Mouse (Mus musculus) lung, embryonic 14.5 days (tissue): ENCODE data around the gene Dcakd. TPM values are rescaled to one million over a fixed set of nuclear protein-coding genes. Genes with fewer than 3 reads are reported as not detected.

ENCODE experiments used
- ATAC-seq: fragments of 200-750 bp; cut with Nextera tagmentation; 2 replicates; pipeline ENCODE4 v1.8.0; 2017; ENCODE audit warnings: mild to moderate bottlenecking, moderate TSS enrichment, moderate library complexity; ENCODE audit not compliant: insufficient read depth
- DNase-seq: peaks from one replicate; pipeline ENCODE4 v3.0.0-alpha.2; 2015
- H3K27ac ChIP-seq: fragments of 300-500 bp; sonication (generic); 2 replicates; pipeline ENCODE4 v1.5.1; 2014; ENCODE audit warnings: low read depth, mild to moderate bottlenecking, moderate library complexity
- H3K27me3 ChIP-seq: fragments of 300-500 bp; sonication (generic); 2 replicates; pipeline ENCODE4 v1.6.1; 2014; ENCODE audit warnings: low read length, control low read depth; ENCODE audit not compliant: insufficient read depth
- H3K36me3 ChIP-seq: fragments of 300-500 bp; sonication (generic); 2 replicates; pipeline ENCODE4 v1.6.1; 2014; ENCODE audit warnings: control low read depth; ENCODE audit not compliant: insufficient read depth
- H3K4me1 ChIP-seq: fragments of 300-500 bp; sonication (generic); 2 replicates; pipeline ENCODE4 v1.6.1; 2014; ENCODE audit warnings: antibody characterized with exemption, control low read depth; ENCODE audit not compliant: insufficient read depth
- H3K4me2 ChIP-seq: fragments of 300-500 bp; sonication (generic); 2 replicates; pipeline ENCODE4 v1.6.1; 2014; ENCODE audit warnings: mild to moderate bottlenecking
- H3K4me3 ChIP-seq: fragments of 300-500 bp; sonication (generic); 2 replicates; pipeline ENCODE4 v1.5.1; 2014; ENCODE audit warnings: low read depth, low read length
- H3K9ac ChIP-seq: fragments of 300-500 bp; sonication (generic); 2 replicates; pipeline ENCODE4 v1.6.1; 2014
- H3K9me3 ChIP-seq: fragments of 300-500 bp; sonication (generic); 2 replicates; pipeline ENCODE4 v1.6.1; 2016; ENCODE audit warnings: low read depth, low read length, control low read depth
- CTCF ChIP-seq: IDR thresholded peaks from 2 replicates; pipeline ENCODE4 v1.5.1; 2016; ENCODE audit warnings: antibody characterized with exemption, low read depth
- WGBS: fragments of 180-500 bp; shearing (Covaris S2); extraction: QIAGEN DNeasy Blood & Tissue Kit; methylation state at CpG from one replicate; pipeline ENCODE4 v1.1.7; 2014; 5-methylcytosine and 5-hydroxymethylcytosine counted together
- polyA plus RNA-seq: library from polyadenylated mRNA; unstranded; fragments of >200 nt; fragmentation: Nextera tagmentation; extraction: Ambion mirVana; gene quantifications from 2 replicates; pipeline ENCODE4 v1.2.1, GENCODE M21; 2014

Gene Dcakd
- polyA plus RNA-seq, 1 experiment from 2014 or later, result 225 TPM

DNA sequence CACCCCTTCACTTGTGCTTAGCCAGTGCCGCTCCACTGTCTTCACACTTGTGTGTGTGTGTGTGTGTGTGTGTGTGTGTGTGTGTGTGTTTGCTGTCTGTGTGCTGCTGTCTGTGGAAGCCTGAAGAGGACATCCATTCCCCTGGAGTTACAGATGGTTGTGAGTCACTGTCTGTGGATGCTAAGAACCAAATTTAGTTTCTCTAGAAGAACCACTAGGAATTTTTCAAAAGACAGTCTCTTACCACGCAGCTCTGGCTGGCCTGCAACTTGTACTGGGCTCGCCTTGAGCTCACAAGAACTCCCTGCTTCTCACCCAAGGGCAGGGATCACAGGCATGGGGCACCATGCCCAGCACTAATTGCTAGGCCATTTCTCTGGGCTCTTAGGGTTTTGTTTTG is 4.9 kb upstream of the Dcakd start:
- H3K27me3 ChIP-seq, result no peaks in the 10 kb centered on the region

GRCm38 (mm10) chr11:103027570-103028175 is 460 bp downstream of the Dcakd start:
- H3K27ac ChIP-seq, result peak overlapping the region; percentile 74
- no peaks in the 10 kb centered on the region for H3K9me3 ChIP-seq
- H3K4me3 ChIP-seq, result peak overlapping the region; percentile 69
- peak overlapping the region; percentile 52 for H3K4me2 ChIP-seq
- TF ChIP-seq CTCF, result no peak; the same call in 1 of the 2 replicates
- peak overlapping the region; percentile 65 for H3K9ac ChIP-seq
- DNase-seq, result no peak
- peaks cover 5% of the 10 kb centered on the region; the same call in 1 of the 2 replicates for H3K4me1 ChIP-seq
- 13% methylated on average over 8 of the region's 8 CpGs for WGBS
- H3K36me3 ChIP-seq, result peaks cover 11% of the 10 kb centered on the region; the same call in 1 of the 2 replicates
- peak; percentile 42; the same call in 1 of the 2 replicates for ATAC-seq
- H3K27me3 ChIP-seq, result no peaks in the 10 kb centered on the region

More for the DNA sequence above, 4.9 kb upstream of the Dcakd start:
- WGBS, result 88% methylated on average over 3 of the region's 3 CpGs
- no peak overlapping the region for H3K4me2 ChIP-seq
- ATAC-seq (no peak), DNase-seq (no peak)
- H3K9ac ChIP-seq, result no peak overlapping the region
- H3K9me3 ChIP-seq, result no peaks in the 10 kb centered on the region
- H3K4me3 ChIP-seq, result no peak overlapping the region
- H3K4me1 ChIP-seq, result no peaks in the 10 kb centered on the region
- no peak overlapping the region for H3K27ac ChIP-seq
- peaks cover 23% of the 10 kb centered on the region for H3K36me3 ChIP-seq
- no peak for TF ChIP-seq CTCF

- 91% methylated on average over 3 of the region's 3 CpGs for WGBS
- Histone ChIP-seq H3K4me2 (peak overlapping the region; percentile 52), H3K9me3 (no peaks in the 10 kb centered on the region), H3K4me3 (peak overlapping the region; percentile 69; the same call in 1 of the 2 replicates), H3K27ac (no peak overlapping the region), H3K4me1 (peaks cover 5% of the 10 kb centered on the region; the same call in 1 of the 2 replicates), H3K9ac (0 out of 2 replicates have a peak overlapping the region, but pooled peaks have one; percentile 14), H3K27me3 (no peaks in the 10 kb centered on the region), H3K36me3 (peaks cover 11% of the 10 kb centered on the region; the same call in 1 of the 2 replicates)
- no peak for TF ChIP-seq CTCF
- ATAC-seq, result no peak
- DNase-seq, result no peak
These were observed 1.2 kb downstream of the Dcakd start for GRCm38 (mm10) chr11:103026901-103027300.

DNA sequence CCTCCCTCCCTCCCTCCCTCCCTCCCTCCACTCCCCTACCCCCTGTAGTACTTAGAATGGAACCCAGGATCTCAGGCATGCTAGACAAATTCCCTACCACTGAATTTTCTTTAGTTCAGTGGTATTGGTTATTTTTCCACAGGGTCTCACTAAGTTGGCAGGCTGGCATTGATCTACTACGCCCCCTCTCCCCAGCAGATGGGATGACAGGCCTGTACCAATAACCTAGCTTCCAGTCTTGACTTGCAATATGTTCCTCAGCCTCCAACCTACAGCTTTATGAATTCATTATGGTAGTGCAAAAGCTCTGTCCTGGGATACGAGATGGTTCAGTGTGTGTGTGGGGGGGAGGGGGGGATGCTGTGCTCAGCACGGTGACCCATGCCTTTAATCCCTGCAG is 4.2 kb downstream of the Dcakd start:
- H3K9me3 ChIP-seq, result no peaks in the 10 kb centered on the region
- DNase-seq (no peak), ATAC-seq (no peak)
- 0 out of 2 replicates have a peak, but pooled peaks have one; percentile 5 for TF ChIP-seq CTCF
- H3K36me3 ChIP-seq, result peaks cover 8% of the 10 kb centered on the region; the same call in 1 of the 2 replicates
- no peaks in the 10 kb centered on the region for H3K27me3 ChIP-seq
- H3K4me1 ChIP-seq, result peaks cover 5% of the 10 kb centered on the region; the same call in 1 of the 2 replicates
- H3K4me2 ChIP-seq, result no peak overlapping the region
- WGBS, result 93% methylated on average over 3 of the region's 3 CpGs
- H3K4me3 ChIP-seq, result no peak overlapping the region
- H3K9ac ChIP-seq, result no peak overlapping the region
- H3K27ac ChIP-seq, result no peak overlapping the region

DNA sequence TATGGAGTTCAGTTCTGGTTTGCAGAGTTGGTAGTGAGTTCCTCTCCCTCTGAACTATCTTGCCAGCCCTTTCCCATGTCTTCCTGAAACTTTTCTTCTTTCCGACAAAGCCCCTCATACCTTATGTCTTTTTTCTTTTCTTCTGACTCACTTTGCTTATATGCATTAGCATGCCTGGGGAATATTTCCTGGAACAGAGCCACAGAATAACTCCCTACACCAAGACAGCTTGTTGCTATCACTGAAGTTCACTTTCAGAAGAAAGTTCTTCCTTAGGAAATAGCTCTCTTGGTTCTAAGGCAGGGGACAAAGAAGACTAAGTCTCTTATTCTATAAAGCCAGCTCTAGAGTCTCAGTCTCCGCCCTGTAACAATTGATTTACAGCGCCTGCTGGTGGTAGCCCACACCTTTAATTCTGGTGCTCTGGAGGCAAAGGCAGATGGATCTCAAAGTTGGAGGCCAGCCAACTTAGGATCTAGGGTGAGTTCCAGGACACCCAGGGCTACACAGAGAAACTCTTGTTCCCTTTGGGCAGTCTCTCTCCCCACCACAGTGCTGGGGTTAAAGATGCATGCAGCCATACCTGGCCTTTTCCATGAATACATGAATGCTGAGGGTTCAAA is 7.3 kb downstream of the Dcakd start:
- H3K27me3 ChIP-seq, result no peaks in the 10 kb centered on the region
- no peak overlapping the region for H3K4me2 ChIP-seq
- 64% methylated on average over 3 of the region's 3 CpGs for whole genome bisulfite sequencing
- no peak for TF ChIP-seq CTCF
- H3K9ac ChIP-seq, result no peak overlapping the region
- H3K27ac ChIP-seq, result no peak overlapping the region
- peak; percentile 55 for DNase-seq
- ATAC-seq, result no peak
- no peak overlapping the region for H3K4me3 ChIP-seq
- H3K4me1 ChIP-seq, result no peaks in the 10 kb centered on the region
- peaks cover 8% of the 10 kb centered on the region; the same call in 1 of the 2 replicates for H3K36me3 ChIP-seq
- no peaks in the 10 kb centered on the region for H3K9me3 ChIP-seq

GRCm38 (mm10) chr11:103019325-103019724 is 8.8 kb downstream of the Dcakd start:
- ATAC-seq, result no peak
- no peaks in the 10 kb centered on the region for H3K27me3 ChIP-seq

DNA sequence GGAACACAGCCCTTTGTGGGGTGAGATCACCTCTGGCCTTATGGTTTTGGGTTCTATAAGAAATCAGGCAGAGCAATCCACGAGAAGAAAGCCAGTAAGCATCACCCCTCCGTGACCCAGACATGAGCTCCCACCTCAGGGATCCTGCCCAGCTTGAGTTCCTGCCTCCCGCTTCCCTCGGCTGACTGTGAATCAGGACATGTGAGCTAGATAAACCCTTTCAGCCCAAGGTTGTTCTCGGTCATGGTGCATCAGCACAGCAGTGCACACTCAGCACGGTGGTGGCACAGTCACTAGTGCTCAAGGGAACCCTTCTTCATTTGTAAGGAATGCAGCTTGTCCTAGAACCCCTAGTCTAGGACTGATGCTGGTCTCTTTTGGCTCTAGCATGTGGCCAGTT is 9.3 kb downstream of the Dcakd start:
- H3K36me3 ChIP-seq, result no peaks in the 10 kb centered on the region; the same call in 1 of the 2 replicates
- no peak overlapping the region for H3K9ac ChIP-seq
- H3K4me3 ChIP-seq, result no peak overlapping the region
- no peak overlapping the region for H3K27ac ChIP-seq
- no peak for TF ChIP-seq CTCF
- DNase-seq (no peak), ATAC-seq (no peak)
- 52% methylated on average over 6 of the region's 6 CpGs for WGBS
- H3K4me1 ChIP-seq, result no peaks in the 10 kb centered on the region
- no peaks in the 10 kb centered on the region for H3K9me3 ChIP-seq
- H3K4me2 ChIP-seq, result no peak overlapping the region
- no peaks in the 10 kb centered on the region for H3K27me3 ChIP-seq

More at GRCm38 (mm10) chr11:103019325-103019724, 8.8 kb downstream of the Dcakd start:
- Histone ChIP-seq H3K4me1 (no peaks in the 10 kb centered on the region), H3K4me2 (no peak overlapping the region), H3K9me3 (no peaks in the 10 kb centered on the region), H3K4me3 (no peak overlapping the region), H3K9ac (no peak overlapping the region), H3K36me3 (peaks cover 4% of the 10 kb centered on the region; the same call in 1 of the 2 replicates), H3K27ac (no peak overlapping the region)
- 81% methylated on average over 7 of the region's 7 CpGs for whole genome bisulfite sequencing
- TF ChIP-seq CTCF, result no peak
- no peak for DNase-seq
